Mouse (Mus musculus): ENCODE data around the gene Tyw1. TPM values are rescaled to one million over a fixed set of nuclear protein-coding genes. Genes with fewer than 3 reads are reported as not detected.

Tyw1 gene
- polyA plus RNA-seq, 1 experiment, result 12.1 TPM

DNA sequence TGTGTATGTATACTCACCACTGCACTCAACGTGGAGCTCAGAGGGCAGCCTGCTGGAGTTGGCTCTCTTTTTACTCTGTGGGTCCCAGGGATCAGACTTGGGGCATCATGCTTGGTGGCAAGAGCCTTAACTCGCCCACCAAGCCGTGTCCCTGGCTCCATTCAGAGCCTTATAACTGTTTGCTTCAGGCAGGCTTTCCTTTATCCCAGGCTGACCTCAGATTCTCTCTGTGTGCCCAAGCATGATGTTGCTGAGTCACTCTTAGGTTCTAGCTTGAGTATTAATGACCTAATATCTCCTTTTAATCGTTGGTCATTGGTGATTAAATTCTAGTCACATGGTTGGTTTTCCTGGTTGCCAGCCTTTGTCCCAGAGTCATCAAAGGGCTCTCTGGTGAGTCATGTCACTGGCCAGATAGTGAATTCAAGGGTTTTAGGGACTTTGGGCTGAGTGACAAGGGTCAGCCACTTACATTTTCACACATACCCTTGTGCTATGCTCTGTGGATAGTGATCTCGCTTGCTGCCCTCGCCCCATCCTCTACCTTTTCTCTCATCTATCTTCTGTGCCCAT lies 9.1 kb downstream of the Tyw1 start:
- 64% methylated on average over 6 of the region's 6 CpGs for WGBS
- Histone ChIP-seq H3K36me3 (ENCODE audit: control insufficient read depth, insufficient read depth, low read length) (no peaks in the 10 kb centered on the region; the same call in 1 of the 2 replicates), H3K27me3 (replicated peaks; ENCODE audit: control insufficient read depth, insufficient read depth, low read length) (no peaks in the 10 kb centered on the region), H3K27ac (ENCODE audit: insufficient read depth, low read depth, low read length) (no peak overlapping the region), H3K4me1 (ENCODE audit: control insufficient read depth, insufficient read depth, low read length) (peaks cover 4% of the 10 kb centered on the region; the same call in 1 of the 2 replicates), H3K4me3 (ENCODE audit: insufficient read depth, low read depth, low read length) (no peak overlapping the region)
- no peak for DNase-seq
- TF ChIP-seq POLR2A (IDR thresholded peaks at IDR 0.05; ENCODE audit: low read depth, low read length) (no peak), CTCF (conservative IDR thresholded peaks at IDR 0.05; ENCODE audit: insufficient read depth, insufficient read length, low read depth, low read length) (no peak)

DNA sequence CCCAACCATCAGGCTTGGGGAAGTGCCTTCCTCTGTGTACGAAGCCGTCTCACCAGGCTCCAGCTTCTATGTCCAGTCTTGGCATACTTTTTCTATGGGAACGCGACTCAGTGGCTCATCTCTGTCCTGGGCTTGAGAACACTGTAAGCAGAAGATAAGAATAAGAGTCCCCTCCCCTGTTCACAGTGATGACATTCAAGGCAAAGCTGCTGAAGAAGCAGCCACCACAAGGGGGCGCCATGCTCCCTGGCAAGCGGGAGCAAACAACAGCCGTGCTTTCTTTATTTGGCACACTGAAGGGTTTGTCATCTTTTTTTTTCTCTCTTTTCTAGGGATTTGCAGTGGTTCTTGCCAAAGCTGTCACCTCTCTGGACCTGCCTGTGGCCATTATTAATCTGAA lies 11.2 kb downstream of the Tyw1 start:
- Histone ChIP-seq H3K4me1 (ENCODE audit: control insufficient read depth, insufficient read depth, low read length) (peaks cover 4% of the 10 kb centered on the region; the same call in 1 of the 2 replicates), H3K27ac (ENCODE audit: insufficient read depth, low read depth, low read length) (no peak overlapping the region), H3K4me3 (ENCODE audit: insufficient read depth, low read depth, low read length) (no peak overlapping the region), H3K27me3 (replicated peaks; ENCODE audit: control insufficient read depth, insufficient read depth, low read length) (no peaks in the 10 kb centered on the region), H3K36me3 (ENCODE audit: control insufficient read depth, insufficient read depth, low read length) (no peaks in the 10 kb centered on the region; the same call in 1 of the 2 replicates)
- WGBS, result 86% methylated on average over 7 of the region's 7 CpGs
- TF ChIP-seq CTCF (conservative IDR thresholded peaks at IDR 0.05; ENCODE audit: insufficient read depth, insufficient read length, low read depth, low read length) (peak; percentile 35), POLR2A (IDR thresholded peaks at IDR 0.05; ENCODE audit: low read depth, low read length) (no peak)
- DNase-seq, result no peak

DNA sequence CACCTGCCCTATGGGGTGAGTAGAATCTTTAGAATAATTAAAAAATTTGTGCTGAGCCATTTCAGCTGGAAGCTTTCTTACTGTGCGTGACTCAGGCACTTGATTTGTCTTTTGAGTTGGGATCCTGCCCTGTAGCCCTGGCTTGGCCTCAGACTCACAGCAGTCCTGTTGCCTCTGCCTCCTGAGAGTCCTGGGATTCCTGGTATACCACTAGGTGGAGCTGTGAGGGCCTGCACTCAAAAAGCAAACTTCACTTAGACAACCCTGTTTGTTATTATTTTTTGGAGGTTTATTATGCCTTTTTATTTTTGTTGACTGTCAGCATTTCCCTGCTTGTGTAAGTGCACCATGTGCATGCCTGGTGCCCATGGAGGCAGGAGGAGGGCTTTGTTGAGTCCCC lies 11.9 kb downstream of the Tyw1 start:
- Histone ChIP-seq H3K27ac (ENCODE audit: insufficient read depth, low read depth, low read length) (no peak overlapping the region), H3K4me3 (ENCODE audit: insufficient read depth, low read depth, low read length) (no peak overlapping the region), H3K4me1 (ENCODE audit: control insufficient read depth, insufficient read depth, low read length) (peaks cover 4% of the 10 kb centered on the region; the same call in 1 of the 2 replicates), H3K27me3 (replicated peaks; ENCODE audit: control insufficient read depth, insufficient read depth, low read length) (no peaks in the 10 kb centered on the region), H3K36me3 (ENCODE audit: control insufficient read depth, insufficient read depth, low read length) (no peaks in the 10 kb centered on the region; the same call in 1 of the 2 replicates)
- peak; percentile 36 for DNase-seq
- WGBS, result 82% methylated on average over 1 of the region's 1 CpGs
- TF ChIP-seq POLR2A (IDR thresholded peaks at IDR 0.05; ENCODE audit: low read depth, low read length) (no peak), CTCF (conservative IDR thresholded peaks at IDR 0.05; ENCODE audit: insufficient read depth, insufficient read length, low read depth, low read length) (peak; percentile 61)

DNA sequence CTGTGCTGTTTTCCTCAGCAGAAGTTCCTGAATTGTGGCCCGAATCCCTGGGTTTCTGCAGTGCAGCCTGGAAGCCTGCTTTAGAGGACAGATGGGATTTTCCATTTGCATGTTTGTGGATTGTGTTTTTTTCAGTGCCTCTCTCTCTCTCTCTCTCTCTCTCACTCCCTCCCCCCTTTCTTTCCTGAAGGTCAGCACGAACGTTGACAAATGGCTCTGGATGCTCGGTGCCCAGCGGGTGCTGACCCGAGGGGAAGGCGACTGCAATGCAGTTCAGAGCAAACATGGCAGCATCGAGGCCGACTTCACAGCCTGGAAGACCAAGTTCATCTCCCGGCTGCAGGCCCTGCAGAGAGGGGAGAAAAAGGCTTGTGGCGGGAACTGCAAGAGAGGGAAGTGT lies 13.6 kb downstream of the Tyw1 start:
- Histone ChIP-seq H3K4me1 (ENCODE audit: control insufficient read depth, insufficient read depth, low read length) (peaks cover 4% of the 10 kb centered on the region; the same call in 1 of the 2 replicates), H3K36me3 (ENCODE audit: control insufficient read depth, insufficient read depth, low read length) (no peaks in the 10 kb centered on the region; the same call in 1 of the 2 replicates), H3K27me3 (replicated peaks; ENCODE audit: control insufficient read depth, insufficient read depth, low read length) (no peaks in the 10 kb centered on the region), H3K4me3 (ENCODE audit: insufficient read depth, low read depth, low read length) (no peak overlapping the region), H3K27ac (ENCODE audit: insufficient read depth, low read depth, low read length) (no peak overlapping the region)
- DNase-seq, result no peak
- 81% methylated on average over 11 of the region's 11 CpGs for WGBS
- TF ChIP-seq CTCF (conservative IDR thresholded peaks at IDR 0.05; ENCODE audit: insufficient read depth, insufficient read length, low read depth, low read length) (no peak), POLR2A (IDR thresholded peaks at IDR 0.05; ENCODE audit: low read depth, low read length) (no peak)

DNA sequence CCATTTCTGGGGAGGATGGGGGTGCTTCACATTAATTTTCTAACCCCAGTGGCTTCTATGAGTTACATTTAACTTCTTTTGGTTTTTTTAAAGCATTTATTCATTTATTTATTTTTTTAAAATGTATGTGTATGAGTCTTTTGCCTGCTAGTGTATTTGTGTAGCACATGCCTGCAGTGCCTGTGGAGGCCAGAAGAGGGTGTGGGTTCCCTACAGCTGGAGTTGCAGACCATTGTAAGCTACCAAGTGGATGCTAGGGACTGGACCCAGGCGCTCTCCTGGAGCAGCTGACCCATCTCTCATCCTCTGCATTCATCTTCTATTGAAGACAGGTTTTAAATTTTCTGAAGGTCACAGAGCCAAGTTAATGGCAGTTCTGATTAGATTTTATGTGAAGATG lies 16.9 kb downstream of the Tyw1 start:
- H3K36me3 ChIP-seq (ENCODE audit: control insufficient read depth, insufficient read depth, low read length), result no peaks in the 10 kb centered on the region; the same call in 1 of the 2 replicates
- no peaks in the 10 kb centered on the region for H3K27me3 ChIP-seq (replicated peaks; ENCODE audit: control insufficient read depth, insufficient read depth, low read length)
- H3K4me3 ChIP-seq (ENCODE audit: insufficient read depth, low read depth, low read length), result no peak overlapping the region
- no peaks in the 10 kb centered on the region for H3K4me1 ChIP-seq (ENCODE audit: control insufficient read depth, insufficient read depth, low read length)
- WGBS, result 100% methylated on average over 1 of the region's 1 CpGs
- H3K27ac ChIP-seq (ENCODE audit: insufficient read depth, low read depth, low read length), result no peak overlapping the region
- TF ChIP-seq CTCF (conservative IDR thresholded peaks at IDR 0.05; ENCODE audit: insufficient read depth, insufficient read length, low read depth, low read length) (peak; percentile 37; the same call in 1 of the 2 replicates), POLR2A (IDR thresholded peaks at IDR 0.05; ENCODE audit: low read depth, low read length) (no peak)
- no peak for DNase-seq

DNA sequence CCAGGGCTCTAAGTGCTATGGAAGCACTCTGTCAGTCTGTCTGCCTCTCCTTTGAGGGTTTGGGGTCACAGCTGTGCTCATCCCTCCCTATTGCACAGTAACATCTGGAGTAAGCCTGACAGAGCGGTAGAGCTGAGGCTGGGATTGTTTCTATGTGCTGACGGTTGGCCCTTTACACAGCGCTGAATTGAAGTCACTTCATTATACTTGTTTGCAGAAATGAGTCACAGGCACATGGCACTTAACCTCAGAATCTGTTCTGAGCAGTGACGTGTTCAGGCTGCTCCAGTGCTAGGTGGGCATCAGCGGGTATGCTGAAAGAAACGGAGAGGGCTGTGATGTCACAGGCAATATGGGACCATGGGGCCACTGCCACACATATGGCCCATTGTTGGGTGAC lies 17.6 kb downstream of the Tyw1 start:
- WGBS, result 94% methylated on average over 6 of the region's 6 CpGs
- Histone ChIP-seq H3K27ac (ENCODE audit: insufficient read depth, low read depth, low read length) (no peak overlapping the region), H3K27me3 (replicated peaks; ENCODE audit: control insufficient read depth, insufficient read depth, low read length) (no peaks in the 10 kb centered on the region), H3K36me3 (ENCODE audit: control insufficient read depth, insufficient read depth, low read length) (no peaks in the 10 kb centered on the region), H3K4me3 (ENCODE audit: insufficient read depth, low read depth, low read length) (no peak overlapping the region), H3K4me1 (ENCODE audit: control insufficient read depth, insufficient read depth, low read length) (no peaks in the 10 kb centered on the region)
- no peak for DNase-seq
- TF ChIP-seq CTCF (conservative IDR thresholded peaks at IDR 0.05; ENCODE audit: insufficient read depth, insufficient read length, low read depth, low read length) (no peak), POLR2A (IDR thresholded peaks at IDR 0.05; ENCODE audit: low read depth, low read length) (no peak)

DNA sequence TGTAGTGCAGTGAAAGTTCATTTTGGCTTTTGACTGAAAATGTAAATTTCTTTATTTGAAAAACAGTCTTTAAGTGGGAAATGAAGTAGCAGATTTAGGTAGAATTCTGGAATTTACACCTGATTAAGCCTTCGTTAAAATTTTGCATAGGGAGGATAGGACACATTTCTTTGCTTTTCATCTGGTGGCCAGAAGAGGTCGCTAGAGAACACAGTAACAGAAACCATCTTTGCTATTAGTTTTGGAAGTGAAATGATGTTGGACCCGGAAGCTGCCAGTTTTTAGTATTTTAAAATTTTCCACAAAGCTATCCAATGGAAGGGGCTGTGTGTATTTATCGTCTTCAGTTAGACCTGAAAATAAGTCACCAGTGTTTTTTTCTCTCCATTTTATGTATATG lies 20.1 kb downstream of the Tyw1 start:
- peak; percentile 42 for DNase-seq
- Histone ChIP-seq H3K27me3 (replicated peaks; ENCODE audit: control insufficient read depth, insufficient read depth, low read length) (no peaks in the 10 kb centered on the region), H3K4me3 (ENCODE audit: insufficient read depth, low read depth, low read length) (no peak overlapping the region), H3K36me3 (ENCODE audit: control insufficient read depth, insufficient read depth, low read length) (no peaks in the 10 kb centered on the region), H3K4me1 (ENCODE audit: control insufficient read depth, insufficient read depth, low read length) (no peaks in the 10 kb centered on the region), H3K27ac (ENCODE audit: insufficient read depth, low read depth, low read length) (no peak overlapping the region)
- TF ChIP-seq CTCF (conservative IDR thresholded peaks at IDR 0.05; ENCODE audit: insufficient read depth, insufficient read length, low read depth, low read length) (0 out of 2 replicates have a peak, but pooled peaks have one; percentile 11), POLR2A (IDR thresholded peaks at IDR 0.05; ENCODE audit: low read depth, low read length) (no peak)
- WGBS, result 41% methylated on average over 4 of the region's 4 CpGs
